8 mouse cellular contexts compared by ENCODE assay signal in genomic region chr8:83748708-83749107, GRCm38 (mm10). TPM values are rescaled to one million over a fixed set of nuclear protein-coding genes. Genes with fewer than 3 reads are reported as not detected.
A peak's percentile ranks its signal among the peaks of the same experiment; 100 is the strongest.
DNase-seq lines count a peak whose midpoint lies in the region; ATAC-seq and TF ChIP-seq lines count a peak whose summit lies in the region.

No protein-coding gene starts in this region.

- no peaks in the 10 kb centered on the region for H3K9me3 ChIP-seq in E14TG2a.4 (ENCODE audit: low read length)
- H3K9me3 ChIP-seq in heart, embryonic 11.5 days (replicated peaks; ENCODE audit: control insufficient read depth, low read length): no peaks in the 10 kb centered on the region
- H3K9me3 ChIP-seq in liver, embryonic 12.5 days (replicated peaks): no peaks in the 10 kb centered on the region
- no peaks in the 10 kb centered on the region for H3K9me3 ChIP-seq in neural tube, embryonic 15.5 days (replicated peaks)

- peaks cover 52% of the 10 kb centered on the region for H3K4me1 ChIP-seq in E14TG2a.4 (replicated peaks; ENCODE audit: low read depth, low read length)
- peaks cover 17% of the 10 kb centered on the region; the same call in 1 of the 2 replicates for H3K4me1 ChIP-seq in heart, embryonic 11.5 days (ENCODE audit: control insufficient read depth, insufficient read depth, low read length)
- peaks cover 17% of the 10 kb centered on the region for H3K4me1 ChIP-seq in liver, embryonic 12.5 days
- peaks cover 16% of the 10 kb centered on the region for H3K4me1 ChIP-seq in neural tube, embryonic 15.5 days

- no peaks in the 10 kb centered on the region for H3K36me3 ChIP-seq in E14TG2a.4 (ENCODE audit: insufficient read depth, low read length)
- H3K36me3 ChIP-seq in heart, embryonic 11.5 days (ENCODE audit: control insufficient read depth, insufficient read depth, low read length): no peaks in the 10 kb centered on the region
- no peaks in the 10 kb centered on the region for H3K36me3 ChIP-seq in liver, embryonic 12.5 days
- H3K36me3 ChIP-seq in neural tube, embryonic 15.5 days: no peaks in the 10 kb centered on the region

- peaks cover 38% of the 10 kb centered on the region for H3K27me3 ChIP-seq in E14TG2a.4 (ENCODE audit: insufficient read depth, low read length)
- H3K27me3 ChIP-seq in heart, embryonic 11.5 days (ENCODE audit: control insufficient read depth, insufficient read depth, low read length): no peaks in the 10 kb centered on the region; the same call in 1 of the 2 replicates
- peaks cover 51% of the 10 kb centered on the region for H3K27me3 ChIP-seq in liver, embryonic 12.5 days (replicated peaks)
- peaks cover 8% of the 10 kb centered on the region for H3K27me3 ChIP-seq in neural tube, embryonic 15.5 days (replicated peaks)

- WGBS in heart, embryonic 11.5 days (ENCODE audit: insufficient replicate concordance): 36% methylated on average over 3 of the region's 3 CpGs
- WGBS in liver, embryonic 12.5 days (ENCODE audit: insufficient replicate concordance): 18% methylated on average over 3 of the region's 3 CpGs
- 34% methylated on average over 3 of the region's 3 CpGs for WGBS in neural tube, embryonic 15.5 days

- 0 out of 2 replicates have a peak, but pooled peaks have one; percentile 24 for ATAC-seq in heart, embryonic 11.5 days (replicated peaks; ENCODE audit: insufficient number of reproducible peaks, low FRiP score, low TSS enrichment)
- ATAC-seq in liver, embryonic 12.5 days: 0 out of 2 replicates have a peak, but pooled peaks have one; percentile 35
- no peak for ATAC-seq in neural tube, embryonic 15.5 days (ENCODE audit: low FRiP score)
- ATAC-seq in erythroblast, adult 5-6 weeks (replicated peaks; ENCODE audit: low FRiP score, poor library complexity, severe bottlenecking): no peak

- H3K4me3 ChIP-seq in E14TG2a.4 (replicated peaks; ENCODE audit: low read length): 0 out of 2 replicates have a peak overlapping the region, but pooled peaks have one; percentile 13
- no peak overlapping the region for H3K4me3 ChIP-seq in heart, embryonic 11.5 days (ENCODE audit: low read depth, low read length)
- H3K4me3 ChIP-seq in liver, embryonic 12.5 days: no peak overlapping the region
- H3K4me3 ChIP-seq in neural tube, embryonic 15.5 days (replicated peaks): no peak overlapping the region
- no peak overlapping the region for H3K4me3 ChIP-seq in layer of hippocampus, adult 2 months

- H3K9ac ChIP-seq in heart, embryonic 11.5 days (ENCODE audit: low read depth, low read length): 0 out of 2 replicates have a peak overlapping the region, but pooled peaks have one; percentile 24
- no peak overlapping the region for H3K9ac ChIP-seq in liver, embryonic 12.5 days
- H3K9ac ChIP-seq in neural tube, embryonic 15.5 days (replicated peaks): no peak overlapping the region

- DNase-seq in 416B (ENCODE audit: low read depth): peak; percentile 75
- no peak for DNase-seq in layer of hippocampus, adult 2 months (ENCODE audit: low spot score in 2 of 2)
- DNase-seq in urinary bladder, adult 18-20 months (ENCODE audit: low spot score in 2 of 2): no peak

- peak overlapping the region; percentile 75 for H3K27ac ChIP-seq in heart, embryonic 11.5 days (ENCODE audit: low read depth, low read length)
- H3K27ac ChIP-seq in liver, embryonic 12.5 days: no peak overlapping the region
- peak overlapping the region; percentile 37; the same call in 1 of the 2 replicates for H3K27ac ChIP-seq in neural tube, embryonic 15.5 days (replicated peaks)
- no peak overlapping the region for H3K27ac ChIP-seq in layer of hippocampus, adult 2 months

- no peak for TF ChIP-seq CTCF in E14TG2a.4 (conservative IDR thresholded peaks at IDR 0.05; ENCODE audit: low read length)
- no peak for TF ChIP-seq CTCF in layer of hippocampus, adult 2 months (conservative IDR thresholded peaks at IDR 0.05)

- peak overlapping the region; percentile 80; the same call in 1 of the 2 replicates for H3K4me2 ChIP-seq in heart, embryonic 11.5 days
- H3K4me2 ChIP-seq in liver, embryonic 12.5 days: peak overlapping the region; percentile 60; the same call in 1 of the 2 replicates
- H3K4me2 ChIP-seq in neural tube, embryonic 15.5 days: peak overlapping the region; percentile 80; the same call in 1 of the 2 replicates

RNA-seq across cellular contexts. Expression of gene Adgre5, which starts 7.6 kb away (rescaled TPM):
- 17.6 and 18.8 TPM in 2 replicates for polyA plus RNA-seq in heart, embryonic 11.5 days (2014; fragmentation: Nextera tagmentation; extraction: Ambion mirVana)
- polyA plus RNA-seq in liver, embryonic 12.5 days (2016; fragmentation: Nextera tagmentation; extraction: Ambion mirVana): 11.5 and 12.5 TPM in 2 replicates
- 12.2 and 15.5 TPM in 2 replicates for polyA plus RNA-seq in neural tube, embryonic 15.5 days (2015; fragmentation: Nextera tagmentation; extraction: Ambion mirVana)
- 31.8 and 56.7 TPM in 2 replicates for total RNA-seq in erythroblast, adult 5-6 weeks (2015; ENCODE audit: low replicate concordance)
- 17.1 and 27.1 TPM in 2 replicates for total RNA-seq in erythroblast, adult 5-6 weeks (2017; ENCODE audit: low replicate concordance)
- total RNA-seq in layer of hippocampus, adult 2 months (2021): 10 to 100 TPM in 1 of 2 experiments, 1 to 10 TPM in 1; 8.1 to 12.4 TPM

RNA-seq across cellular contexts. Expression of gene Ddx39, which starts 33.7 kb away (rescaled TPM):
- 143 and 150 TPM in 2 replicates for polyA plus RNA-seq in heart, embryonic 11.5 days (2014; fragmentation: Nextera tagmentation; extraction: Ambion mirVana)
- 270 and 299 TPM in 2 replicates for polyA plus RNA-seq in liver, embryonic 12.5 days (2016; fragmentation: Nextera tagmentation; extraction: Ambion mirVana)
- polyA plus RNA-seq in neural tube, embryonic 15.5 days (2015; fragmentation: Nextera tagmentation; extraction: Ambion mirVana): 86.5 and 117 TPM in 2 replicates
- 20.1 and 40.0 TPM in 2 replicates for total RNA-seq in erythroblast, adult 5-6 weeks (2015; ENCODE audit: low replicate concordance)
- total RNA-seq in erythroblast, adult 5-6 weeks (2017; ENCODE audit: low replicate concordance): 36.5 and 37.3 TPM in 2 replicates
- 10 to 100 TPM; 17.9 to 20.4 TPM for total RNA-seq in layer of hippocampus, adult 2 months (2021)

RNA-seq across cellular contexts. Expression of gene Pkn1, which starts 49.7 kb away (rescaled TPM):
- 17.0 and 21.2 TPM in 2 replicates for polyA plus RNA-seq in heart, embryonic 11.5 days (2014; fragmentation: Nextera tagmentation; extraction: Ambion mirVana)
- 17.5 and 19.5 TPM in 2 replicates for polyA plus RNA-seq in liver, embryonic 12.5 days (2016; fragmentation: Nextera tagmentation; extraction: Ambion mirVana)
- 24.6 and 25.1 TPM in 2 replicates for polyA plus RNA-seq in neural tube, embryonic 15.5 days (2015; fragmentation: Nextera tagmentation; extraction: Ambion mirVana)
- total RNA-seq in erythroblast, adult 5-6 weeks (2015; ENCODE audit: low replicate concordance): 5.2 and 9.0 TPM in 2 replicates
- 22.3 and 30.6 TPM in 2 replicates for total RNA-seq in erythroblast, adult 5-6 weeks (2017; ENCODE audit: low replicate concordance)
- total RNA-seq in layer of hippocampus, adult 2 months (2021): 10 to 100 TPM; 47.9 to 56.8 TPM

Comparison
In these comparisons a context has a peak if more than half of its experiments do, and no peak if none do; other contexts are left out.
1. ATAC-seq: peak in heart, embryonic 11.5 days (single experiment) and liver, embryonic 12.5 days (single experiment); none in neural tube, embryonic 15.5 days (single experiment) and erythroblast, adult 5-6 weeks (single experiment).
2. H3K27ac ChIP-seq: peak in heart, embryonic 11.5 days (single experiment) and neural tube, embryonic 15.5 days (single experiment); none in liver, embryonic 12.5 days (single experiment) and layer of hippocampus, adult 2 months (single experiment).
3. Peak in every context shown above with its lines, with median percentiles within 50 percentile points of each other: H3K4me2 ChIP-seq.